Mouse (Mus musculus) liver, embryonic 13.5 days (tissue): Measurements from ENCODE around the gene Ms4a2. TPM values are rescaled to one million over a fixed set of nuclear protein-coding genes. Genes with fewer than 3 reads are reported as not detected.

ENCODE experiments used
- ATAC-seq: fragments of 200-750 bp; cut with Nextera tagmentation; 2 replicates; pipeline ENCODE4 v1.8.0; 2017; ENCODE audit warnings: low read depth, mild to moderate bottlenecking, moderate number of reproducible peaks, moderate library complexity
- DNase-seq: peaks from one replicate; pipeline ENCODE4 v3.0.0; 2022
- H3K27ac ChIP-seq: fragments of 300-500 bp; sonication (generic); 2 replicates; pipeline ENCODE4 v1.5.1; 2015; ENCODE audit warnings: moderate library complexity, mild to moderate bottlenecking, inconsistent platforms
- H3K27me3 ChIP-seq: fragments of 300-500 bp; sonication (generic); 2 replicates; pipeline ENCODE4 v1.6.1; 2015; ENCODE audit warnings: mild to moderate bottlenecking, inconsistent platforms
- H3K36me3 ChIP-seq: fragments of 300-500 bp; sonication (generic); 2 replicates; pipeline ENCODE4 v1.6.1; 2015; ENCODE audit warnings: mild to moderate bottlenecking, inconsistent platforms
- H3K4me1 ChIP-seq: fragments of 300-500 bp; sonication (generic); replicated peaks from 2 replicates; pipeline ENCODE4 v1.6.1; 2015; ENCODE audit warnings: inconsistent platforms
- H3K4me2 ChIP-seq: fragments of 300-500 bp; sonication (generic); 2 replicates; pipeline ENCODE4 v1.6.1; 2015; ENCODE audit warnings: inconsistent platforms, mild to moderate bottlenecking, moderate library complexity
- H3K4me3 ChIP-seq: fragments of 300-500 bp; sonication (generic); replicated peaks from 2 replicates; pipeline ENCODE4 v1.5.1; 2015; ENCODE audit warnings: mild to moderate bottlenecking, inconsistent platforms
- H3K9ac ChIP-seq: fragments of 300-500 bp; sonication (generic); 2 replicates; pipeline ENCODE4 v1.6.1; 2015; ENCODE audit warnings: mild to moderate bottlenecking, inconsistent platforms
- H3K9me3 ChIP-seq: fragments of 300-500 bp; sonication (generic); replicated peaks from 2 replicates; pipeline ENCODE4 v1.6.1; 2016; ENCODE audit warnings: inconsistent platforms
- WGBS: fragments of 180-500 bp; shearing (Covaris S2); methylation state at CpG from one replicate; pipeline ENCODE4 v1.1.7; 2015; ENCODE audit not compliant: insufficient replicate concordance; 5-methylcytosine and 5-hydroxymethylcytosine counted together
- polyA plus RNA-seq: library from polyadenylated mRNA; unstranded; fragments of >200 nt; fragmentation: Nextera tagmentation; extraction: Ambion mirVana; gene quantifications from 2 replicates; pipeline ENCODE4 v1.2.1, GENCODE M21; 2015

Ms4a2 gene
- polyA plus RNA-seq, 1 experiment from 2014 or later: 0.90 TPM

DNA sequence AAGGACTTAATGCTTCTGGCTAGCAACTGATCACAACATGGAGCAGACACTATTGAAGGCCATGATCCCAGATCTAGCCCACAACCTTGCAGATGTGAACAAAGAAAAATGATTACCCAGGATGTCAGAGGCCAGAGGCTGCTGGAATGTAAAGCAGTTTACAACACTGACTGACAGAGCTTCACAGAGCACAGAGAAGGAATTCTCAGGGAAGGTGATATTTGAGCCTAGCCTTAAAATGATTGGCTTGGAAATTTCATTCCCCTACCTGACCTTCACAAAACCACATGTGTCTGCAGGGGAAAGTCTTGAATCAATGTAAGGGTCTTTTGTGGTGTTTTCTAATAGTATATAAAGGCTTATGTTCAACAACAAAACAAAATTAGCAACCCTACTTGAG, 1.3 kb upstream of the Ms4a2 start:
- ATAC-seq (no peak), DNase-seq (no peak)
- no peak overlapping the region for H3K4me2 ChIP-seq

DNA sequence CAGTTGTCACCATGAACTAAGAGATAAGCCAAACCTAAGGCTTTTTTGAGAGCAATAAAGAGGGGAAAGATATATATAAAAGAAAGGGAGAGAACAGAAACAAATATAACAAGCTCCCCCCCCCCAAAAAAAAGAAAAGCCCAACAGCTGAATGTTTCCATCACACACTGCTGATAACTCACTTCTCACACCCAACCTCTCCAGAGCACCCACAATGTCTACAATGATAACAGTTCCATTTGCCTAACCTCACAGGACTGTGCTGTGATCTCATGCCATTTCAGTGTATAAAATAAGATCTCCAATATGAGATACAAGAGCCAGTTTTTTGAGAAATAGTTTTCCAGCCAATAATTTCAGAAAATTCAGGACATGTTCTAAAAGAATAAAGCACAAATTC, 5.5 kb downstream of the Ms4a2 start:
- H3K4me1 ChIP-seq: peaks cover 30% of the 10 kb centered on the region
- no peak overlapping the region for H3K4me2 ChIP-seq
- H3K27me3 ChIP-seq: no peaks in the 10 kb centered on the region
- H3K4me3 ChIP-seq: no peak overlapping the region
- DNase-seq (no peak), ATAC-seq (peak; percentile 87)
- H3K36me3 ChIP-seq: no peaks in the 10 kb centered on the region
- no peak overlapping the region for H3K9ac ChIP-seq
- H3K9me3 ChIP-seq: no peaks in the 10 kb centered on the region
- no peak overlapping the region for H3K27ac ChIP-seq

More for the DNA sequence above, 1.3 kb upstream of the Ms4a2 start:
- no peaks in the 10 kb centered on the region for H3K36me3 ChIP-seq
- H3K27me3 ChIP-seq: no peaks in the 10 kb centered on the region
- H3K4me1 ChIP-seq: peaks cover 8% of the 10 kb centered on the region
- no peak overlapping the region for H3K27ac ChIP-seq
- no peaks in the 10 kb centered on the region for H3K9me3 ChIP-seq
- no peak overlapping the region for H3K9ac ChIP-seq
- H3K4me3 ChIP-seq: no peak overlapping the region

DNA sequence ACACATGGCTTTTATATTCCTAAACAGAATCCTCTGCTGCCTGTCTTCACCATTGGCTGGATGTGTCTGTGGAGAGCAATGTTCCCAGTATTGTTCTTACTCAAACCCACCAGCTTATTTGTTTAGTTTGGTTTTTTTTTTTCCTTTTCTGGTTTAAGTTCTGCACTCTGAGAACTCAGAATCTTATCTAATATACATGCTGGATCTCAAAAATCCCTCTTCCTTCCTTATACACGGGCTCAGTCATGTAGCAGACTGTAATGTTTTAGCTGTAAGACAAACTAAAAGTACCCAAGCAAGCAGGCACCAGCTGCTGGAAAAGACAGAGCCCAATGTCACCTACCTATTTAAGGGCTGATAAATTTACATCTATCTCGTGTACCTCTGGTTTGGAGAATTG, 8.7 kb downstream of the Ms4a2 start:
- Histone ChIP-seq H3K9me3 (no peaks in the 10 kb centered on the region), H3K9ac (no peak overlapping the region), H3K4me3 (no peak overlapping the region), H3K4me2 (no peak overlapping the region), H3K27me3 (no peaks in the 10 kb centered on the region), H3K27ac (no peak overlapping the region), H3K36me3 (no peaks in the 10 kb centered on the region), H3K4me1 (peaks cover 44% of the 10 kb centered on the region)
- no peak for ATAC-seq
- no peak for DNase-seq
- 22% methylated on average over 2 of the region's 2 CpGs for WGBS

DNA sequence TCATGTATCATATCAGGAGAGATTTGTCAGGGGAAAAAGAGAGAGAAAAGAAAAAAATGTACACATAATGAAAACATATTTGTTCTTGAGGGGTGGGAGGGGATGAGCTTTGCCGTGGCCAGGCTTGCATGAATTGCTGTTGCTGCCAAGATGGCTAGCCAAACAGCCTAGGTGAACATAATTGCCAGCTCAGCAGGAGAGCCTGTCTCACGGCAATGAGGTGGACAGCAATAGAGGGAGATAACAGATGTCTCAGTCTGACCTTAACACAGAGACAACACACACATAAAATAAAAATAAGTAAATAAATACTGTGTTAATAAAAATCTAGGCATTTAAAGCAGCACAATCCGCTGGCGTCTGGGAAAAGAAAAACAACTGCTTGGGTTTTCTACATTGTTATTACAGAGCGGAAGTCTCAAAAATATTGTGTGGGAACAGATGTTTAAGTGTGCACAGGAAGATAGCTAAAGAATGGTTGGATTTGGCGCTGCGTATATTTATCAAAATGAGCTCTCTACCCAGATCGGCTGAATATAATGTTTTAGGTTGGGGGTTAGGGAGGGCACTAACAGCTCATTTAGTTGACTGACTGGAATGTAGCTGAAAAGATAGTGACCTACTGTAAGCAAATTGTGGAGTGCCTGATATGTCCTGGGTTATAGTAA, 9.6 kb downstream of the Ms4a2 start:
- H3K27me3 ChIP-seq: no peaks in the 10 kb centered on the region
- 0 out of 2 replicates have a peak, but pooled peaks have one; percentile 30 for ATAC-seq

DNA sequence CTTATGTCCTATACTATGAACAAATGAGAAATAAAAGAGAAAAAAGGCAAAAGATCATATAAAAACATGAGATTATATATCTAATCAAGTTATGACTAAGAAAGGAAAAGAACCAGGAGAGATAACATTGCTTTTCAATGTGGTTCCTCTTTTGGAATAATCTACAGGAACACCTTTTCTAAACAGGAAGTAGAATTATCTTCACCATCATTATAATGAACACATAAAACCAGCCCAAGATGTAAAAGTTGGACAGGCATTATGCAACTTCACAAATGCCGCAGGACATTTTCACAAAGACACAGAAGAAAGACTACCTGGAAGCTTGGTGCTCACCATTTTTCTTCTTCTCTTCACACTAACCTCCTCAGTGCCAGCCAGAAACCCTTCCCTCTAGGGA, 10.4 kb downstream of the Ms4a2 start:
- no peaks in the 10 kb centered on the region for H3K27me3 ChIP-seq
- 26% methylated on average over 1 of the region's 1 CpGs for WGBS
- no peak overlapping the region for H3K9ac ChIP-seq
- H3K27ac ChIP-seq: no peak overlapping the region
- H3K4me3 ChIP-seq: no peak overlapping the region
- ATAC-seq (no peak), DNase-seq (no peak)
- H3K36me3 ChIP-seq: no peaks in the 10 kb centered on the region
- H3K9me3 ChIP-seq: no peaks in the 10 kb centered on the region
- no peak overlapping the region for H3K4me2 ChIP-seq
- H3K4me1 ChIP-seq: peaks cover 35% of the 10 kb centered on the region

More for the DNA sequence above, 9.6 kb downstream of the Ms4a2 start:
- WGBS: 49% methylated on average over 8 of the region's 8 CpGs
- Histone ChIP-seq H3K27ac (no peak overlapping the region), H3K4me2 (no peak overlapping the region), H3K4me3 (no peak overlapping the region), H3K9me3 (no peaks in the 10 kb centered on the region), H3K9ac (no peak overlapping the region), H3K36me3 (no peaks in the 10 kb centered on the region), H3K4me1 (peaks cover 43% of the 10 kb centered on the region)
- no peak for DNase-seq

DNA sequence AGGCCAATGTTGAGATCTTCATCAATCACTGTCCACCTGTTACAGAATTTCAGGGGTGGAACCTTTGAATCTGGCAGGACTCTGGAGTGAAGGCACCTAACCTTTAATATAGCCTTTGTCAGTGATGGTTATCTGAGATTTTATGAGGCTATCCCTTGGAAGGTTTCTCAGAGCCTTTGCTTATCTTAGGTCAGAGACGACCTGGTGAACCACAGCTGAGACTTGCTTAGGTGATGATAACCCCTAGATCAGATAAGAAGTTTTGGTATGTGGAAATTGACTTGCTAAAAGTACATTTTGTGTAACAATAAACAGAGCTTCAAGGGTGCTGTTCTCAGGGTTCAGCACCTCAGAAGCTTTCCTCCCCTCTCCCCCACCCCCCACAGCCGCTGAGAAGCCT, 11.2 kb downstream of the Ms4a2 start:
- ATAC-seq: no peak
- WGBS: 25% methylated on average over 2 of the region's 2 CpGs

DNA sequence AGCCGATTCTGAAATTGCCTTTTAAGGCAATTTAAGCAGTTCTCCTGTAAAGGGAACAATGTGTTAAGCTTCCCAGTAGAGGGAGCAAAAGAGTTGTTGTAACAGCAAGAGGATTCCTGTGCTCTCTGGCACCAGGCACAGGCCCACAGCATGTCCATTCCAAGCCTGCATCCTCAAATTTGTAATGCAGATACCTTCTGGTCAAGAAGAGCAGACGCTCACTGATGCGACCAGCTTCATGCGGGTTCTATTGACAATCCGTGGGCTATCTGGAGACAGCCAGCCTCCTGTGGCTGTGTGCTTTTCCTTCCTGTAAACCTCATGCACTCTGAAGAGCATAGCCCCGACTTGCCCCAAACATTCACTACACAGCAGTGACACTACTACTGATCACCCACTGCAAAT, 12.0 kb downstream of the Ms4a2 start:
- 6% methylated on average over 6 of the region's 6 CpGs for WGBS
- DNase-seq: peak; percentile 17
- H3K27ac ChIP-seq: no peak overlapping the region
- no peak overlapping the region for H3K4me2 ChIP-seq
- peak; percentile 45; the same call in 1 of the 2 replicates for ATAC-seq
- no peaks in the 10 kb centered on the region for H3K27me3 ChIP-seq
- H3K4me3 ChIP-seq: no peak overlapping the region
- H3K9ac ChIP-seq: no peak overlapping the region
- H3K4me1 ChIP-seq: peaks cover 27% of the 10 kb centered on the region
- no peaks in the 10 kb centered on the region for H3K36me3 ChIP-seq
- H3K9me3 ChIP-seq: no peaks in the 10 kb centered on the region

More for the DNA sequence above, 11.2 kb downstream of the Ms4a2 start:
- Histone ChIP-seq H3K4me1 (peaks cover 27% of the 10 kb centered on the region), H3K27ac (no peak overlapping the region), H3K36me3 (no peaks in the 10 kb centered on the region), H3K4me3 (no peak overlapping the region), H3K9me3 (no peaks in the 10 kb centered on the region), H3K27me3 (no peaks in the 10 kb centered on the region), H3K4me2 (no peak overlapping the region), H3K9ac (no peak overlapping the region)
- DNase-seq: no peak

DNA sequence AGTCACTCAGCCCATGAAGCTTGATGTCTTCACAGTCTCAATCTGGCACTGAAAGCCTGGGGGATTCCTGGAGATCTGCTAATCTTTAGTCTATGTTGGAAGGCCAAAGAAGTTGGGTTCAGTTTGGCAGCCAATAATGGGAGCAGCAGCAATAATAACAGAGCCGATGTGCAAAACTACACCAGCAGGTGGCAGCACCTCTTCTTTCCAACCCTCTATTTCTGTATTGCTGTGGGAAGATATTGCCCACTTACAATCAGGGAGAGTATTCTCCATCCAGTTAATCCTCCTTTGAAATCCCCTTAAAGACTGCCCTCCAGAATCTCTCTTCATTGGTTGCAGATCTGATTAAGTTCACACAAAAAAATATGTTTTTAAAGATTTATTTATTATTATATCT, 15.3 kb downstream of the Ms4a2 start:
- Histone ChIP-seq H3K4me3 (no peak overlapping the region), H3K4me1 (peaks cover 14% of the 10 kb centered on the region), H3K9me3 (no peaks in the 10 kb centered on the region), H3K9ac (no peak overlapping the region), H3K27ac (no peak overlapping the region), H3K4me2 (no peak overlapping the region), H3K36me3 (no peaks in the 10 kb centered on the region), H3K27me3 (no peaks in the 10 kb centered on the region)
- no peak for ATAC-seq
- peak; percentile 9 for DNase-seq
- WGBS: 3% methylated on average over 1 of the region's 1 CpGs

DNA sequence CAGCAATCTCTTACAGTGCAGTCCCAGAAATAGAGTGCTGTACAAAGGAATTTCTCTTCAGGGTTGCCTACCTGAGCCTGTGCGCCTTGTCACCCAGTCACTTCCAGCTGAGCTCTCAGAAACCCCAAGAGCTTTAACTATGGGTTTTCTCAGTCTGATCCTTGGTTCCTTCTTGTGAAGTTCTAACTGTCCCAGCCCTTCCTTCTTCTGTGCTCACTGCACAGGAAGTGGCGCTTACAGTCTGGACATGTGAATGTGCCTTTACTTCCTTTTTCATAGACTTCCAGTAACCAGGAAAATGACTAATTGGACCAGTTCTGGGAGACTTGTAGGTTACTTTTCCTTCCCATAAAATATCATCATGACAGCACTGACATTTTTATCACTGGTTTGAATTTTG, 18.9 kb downstream of the Ms4a2 start, which contains the start of gene Ms4a6d:
TSS of gene Ms4a6d (minus strand) at position 247 of the 400 bp plus-strand sequence.
- H3K9me3 ChIP-seq: no peaks in the 10 kb centered on the region
- no peaks in the 10 kb centered on the region for H3K4me1 ChIP-seq
- ATAC-seq (no peak), DNase-seq (no peak)
- H3K4me2 ChIP-seq: no peak within 1 kb of the TSS
- H3K27ac ChIP-seq: no peak within 1 kb of the TSS
- H3K9ac ChIP-seq: no peak within 1 kb of the TSS
- WGBS: 56% methylated on average over 2 of the region's 2 CpGs
- H3K4me3 ChIP-seq: no peak within 1 kb of the TSS
- no peaks in the 10 kb centered on the region for H3K36me3 ChIP-seq
- H3K27me3 ChIP-seq: no peaks in the 10 kb centered on the region

DNA sequence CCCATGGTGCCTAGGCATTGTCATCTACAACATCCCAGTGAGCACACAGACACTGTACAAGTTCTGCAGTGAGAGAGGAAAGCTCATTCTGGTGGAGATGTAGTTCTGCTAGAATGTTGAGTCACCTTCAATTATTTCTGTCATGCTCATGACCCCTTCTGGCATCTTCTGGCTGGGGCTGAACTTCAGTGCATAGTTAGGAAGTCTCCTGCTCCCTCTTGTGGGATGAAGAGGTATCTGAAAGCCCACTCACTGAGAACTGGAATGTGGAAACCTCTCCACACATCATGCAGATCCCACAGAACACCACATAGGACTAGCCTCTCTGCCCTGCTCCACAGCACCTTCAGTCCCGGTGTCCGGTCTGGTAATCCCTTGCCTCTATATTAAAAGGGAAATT, 21.5 kb downstream of the Ms4a2 start:
- H3K4me1 ChIP-seq: no peaks in the 10 kb centered on the region
- DNase-seq (no peak), ATAC-seq (no peak)
- no peak overlapping the region for H3K4me2 ChIP-seq
- no peaks in the 10 kb centered on the region for H3K27me3 ChIP-seq
- H3K4me3 ChIP-seq: no peak overlapping the region
- 72% methylated on average over 2 of the region's 2 CpGs for WGBS
- no peaks in the 10 kb centered on the region for H3K36me3 ChIP-seq
- no peak overlapping the region for H3K27ac ChIP-seq
- no peak overlapping the region for H3K9ac ChIP-seq
- no peaks in the 10 kb centered on the region for H3K9me3 ChIP-seq

DNA sequence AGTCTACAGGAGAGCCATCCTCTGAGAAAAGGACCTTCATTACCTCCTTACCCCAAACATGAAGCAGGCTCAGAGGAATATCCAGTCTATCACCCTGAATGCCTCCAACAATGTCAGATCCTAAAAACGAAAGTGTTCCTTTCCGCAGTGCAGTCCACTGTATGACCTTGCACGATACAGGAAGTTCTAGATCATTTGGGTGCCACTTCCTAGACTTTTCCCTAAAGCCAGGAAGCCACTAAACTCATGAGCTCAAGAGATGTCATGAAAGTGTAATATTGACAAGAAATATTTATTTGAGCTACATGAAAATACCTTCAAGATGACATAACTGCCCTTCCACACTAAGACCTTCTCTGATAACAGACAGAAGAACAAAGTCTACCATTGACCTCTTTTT, 22.2 kb downstream of the Ms4a2 start:
- ATAC-seq (no peak), DNase-seq (no peak)
- H3K4me3 ChIP-seq: no peak overlapping the region
- H3K36me3 ChIP-seq: no peaks in the 10 kb centered on the region
- no peak overlapping the region for H3K4me2 ChIP-seq
- H3K27ac ChIP-seq: no peak overlapping the region
- WGBS: 70% methylated on average over 3 of the region's 3 CpGs
- no peaks in the 10 kb centered on the region for H3K27me3 ChIP-seq
- H3K9ac ChIP-seq: no peak overlapping the region
- no peaks in the 10 kb centered on the region for H3K4me1 ChIP-seq
- no peaks in the 10 kb centered on the region for H3K9me3 ChIP-seq

DNA sequence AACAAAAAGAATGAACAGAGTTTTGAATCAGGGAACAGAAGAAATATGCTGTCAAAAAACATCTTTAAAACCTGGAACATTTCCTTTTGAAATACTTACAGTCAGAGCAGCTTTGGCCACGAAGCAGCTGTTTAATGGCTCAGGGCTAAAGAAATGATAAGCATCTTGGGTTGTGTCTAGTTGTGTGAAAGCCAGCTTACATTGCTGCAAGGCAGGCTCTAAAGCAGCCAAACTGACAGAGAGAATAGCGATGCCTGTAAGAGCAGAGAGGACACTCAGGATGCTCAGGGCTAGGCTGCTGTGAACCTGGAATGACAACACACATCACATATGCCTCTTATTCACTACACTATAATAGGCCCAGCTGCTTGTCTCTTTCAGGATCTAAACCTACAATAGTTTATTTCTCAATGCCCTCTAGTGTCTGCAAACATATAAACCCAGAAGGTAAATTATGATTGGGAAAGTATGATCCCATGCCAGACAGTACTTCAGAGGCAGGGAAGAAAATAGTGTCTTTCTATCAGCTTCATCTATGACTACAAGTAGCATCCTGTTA, 33.5 kb downstream of the Ms4a2 start:
- WGBS: 46% methylated on average over 2 of the region's 2 CpGs
- Histone ChIP-seq H3K27me3 (no peaks in the 10 kb centered on the region), H3K27ac (no peak overlapping the region), H3K9ac (no peak overlapping the region), H3K36me3 (no peaks in the 10 kb centered on the region), H3K4me3 (no peak overlapping the region), H3K9me3 (no peaks in the 10 kb centered on the region), H3K4me1 (no peaks in the 10 kb centered on the region), H3K4me2 (no peak overlapping the region)
- no peak for DNase-seq
- no peak for ATAC-seq
